Mouse (Mus musculus) heart, postnatal 0 days (tissue): ENCODE results near the gene Plxna2.

Experiments
- CTCF ChIP-seq: IDR thresholded peaks from 2 replicates; pipeline ENCODE4 v1.5.1; 2016; ENCODE audit warnings: antibody characterized with exemption, control low read depth, low read depth
- EP300 ChIP-seq: IDR thresholded peaks from 2 replicates; pipeline ENCODE4 v1.6.1; 2016; ENCODE audit warnings: antibody characterized with exemption, low read depth

DNA sequence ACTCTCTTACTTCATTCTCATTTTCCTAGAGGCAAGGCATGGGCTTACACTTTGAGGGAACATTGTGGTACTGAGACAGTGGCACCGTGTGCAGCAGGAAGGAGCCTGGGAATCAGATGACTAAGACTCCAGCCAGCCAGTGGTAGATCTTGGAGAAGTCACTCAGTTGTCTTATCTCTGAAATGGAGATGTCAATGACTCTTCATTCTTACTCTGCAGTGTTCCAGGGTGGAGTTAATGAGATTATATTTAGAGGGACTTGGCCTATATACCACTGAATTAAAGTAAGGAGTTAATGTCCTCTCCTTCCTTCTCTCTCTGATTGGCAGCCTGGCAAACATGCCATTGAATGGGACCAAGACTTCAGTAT, 54.5 kb downstream of the Plxna2 start:
- TF ChIP-seq EP300 (no peak), CTCF (no peak)
